Mouse (Mus musculus): ENCODE data around the gene Miga1.

Miga1 gene

DNA sequence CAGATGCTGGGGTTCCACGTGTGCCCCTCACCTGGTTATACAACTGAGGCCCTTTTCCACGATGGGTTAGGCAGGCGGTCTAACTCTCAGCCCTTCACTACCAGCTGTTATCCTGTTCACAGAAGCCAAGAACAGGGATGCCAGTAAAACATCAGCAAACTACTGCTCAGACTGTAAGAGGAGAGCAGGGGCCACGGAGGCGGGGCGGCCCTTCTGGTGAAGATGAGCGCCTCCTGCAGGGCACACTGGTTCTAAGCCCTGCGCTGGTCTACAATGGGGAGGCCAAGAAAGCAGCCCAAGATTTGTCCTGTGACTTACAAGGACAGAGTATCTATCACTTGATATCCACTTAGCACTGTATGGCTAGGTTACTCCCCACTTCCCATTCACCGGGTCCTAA is 52.4 kb downstream of the Miga1 start:
- DNase-seq (ENCODE audit: low spot score): no peak

DNA sequence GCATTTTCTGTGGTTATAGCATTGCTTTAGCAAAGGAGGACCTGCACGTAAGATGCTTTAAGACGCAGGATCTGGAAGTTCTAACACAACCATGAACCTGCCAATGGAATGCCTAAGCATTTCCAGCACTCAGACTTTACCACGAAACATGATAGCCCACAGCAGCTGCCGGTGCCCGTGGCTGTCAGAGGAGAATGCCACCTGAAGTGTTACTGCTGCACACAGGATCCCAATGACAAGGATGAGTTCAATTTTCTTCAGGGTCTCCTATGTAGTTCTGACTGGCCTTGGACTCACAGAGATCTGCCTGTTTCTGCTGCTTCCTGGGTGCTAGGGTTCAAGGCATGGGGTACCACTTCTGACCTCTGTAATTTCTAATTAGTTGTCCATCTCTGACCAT is 55.4 kb downstream of the Miga1 start:
- no peak for DNase-seq (ENCODE audit: low spot score)

DNA sequence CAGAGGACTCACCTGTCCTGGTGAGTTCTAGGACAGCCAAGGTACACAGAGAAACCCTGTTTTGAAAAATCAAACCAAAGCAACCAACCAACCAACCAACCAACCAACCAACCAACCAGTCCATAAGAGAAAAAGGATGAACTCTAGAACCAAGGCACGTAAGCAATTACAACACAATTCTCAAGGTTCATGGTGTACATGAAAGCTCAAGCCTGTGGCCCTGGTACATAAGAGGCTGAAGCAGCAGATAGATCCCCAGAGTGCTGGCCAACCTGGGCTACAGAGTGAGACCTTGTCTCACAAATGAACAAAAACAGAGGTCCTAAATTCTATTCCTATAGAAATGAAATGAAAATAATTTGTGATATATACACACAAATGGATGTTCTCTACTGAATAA is 55.9 kb downstream of the Miga1 start:
- no peak for DNase-seq (ENCODE audit: low spot score)

DNA sequence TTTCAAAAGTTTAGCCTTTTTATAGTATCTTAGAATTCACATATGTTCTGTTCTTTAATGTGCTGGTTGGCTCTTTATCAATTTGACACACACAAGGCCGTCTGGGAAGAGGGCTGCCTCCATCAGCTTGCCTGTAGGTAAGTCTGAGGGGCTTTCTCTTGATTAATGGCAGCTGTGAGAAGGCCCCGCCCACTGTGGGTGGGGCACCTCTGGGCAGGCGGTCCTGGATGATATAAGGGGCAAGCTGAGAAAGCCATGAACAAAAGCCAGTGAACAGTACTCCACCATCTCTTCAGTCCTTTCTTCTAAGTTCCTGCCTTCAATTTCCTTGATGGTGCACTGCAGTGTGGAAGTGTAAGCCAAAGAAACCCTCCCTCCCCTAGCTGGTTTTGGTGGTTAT is 58.1 kb downstream of the Miga1 start:
- DNase-seq (ENCODE audit: low spot score): no peak

DNA sequence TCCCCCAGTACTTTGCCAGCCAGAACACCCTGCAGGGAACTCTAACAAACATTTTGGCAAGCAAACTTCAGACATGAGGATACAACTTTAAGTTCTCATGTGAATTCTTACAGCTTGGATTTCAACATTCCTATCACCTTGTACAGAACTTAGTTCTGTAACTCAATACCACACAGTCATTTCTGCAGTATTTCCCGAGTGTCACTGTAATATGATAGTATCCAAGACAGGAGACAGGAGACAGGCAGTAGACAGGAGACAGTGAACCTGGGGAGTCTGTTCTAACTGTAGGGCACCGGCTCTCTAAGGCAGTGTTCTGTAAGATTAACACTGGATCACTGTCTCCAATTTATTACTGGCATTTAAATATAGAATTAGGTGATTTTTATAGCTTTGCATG is 61.8 kb downstream of the Miga1 start:
- DNase-seq (ENCODE audit: low spot score): no peak

DNA sequence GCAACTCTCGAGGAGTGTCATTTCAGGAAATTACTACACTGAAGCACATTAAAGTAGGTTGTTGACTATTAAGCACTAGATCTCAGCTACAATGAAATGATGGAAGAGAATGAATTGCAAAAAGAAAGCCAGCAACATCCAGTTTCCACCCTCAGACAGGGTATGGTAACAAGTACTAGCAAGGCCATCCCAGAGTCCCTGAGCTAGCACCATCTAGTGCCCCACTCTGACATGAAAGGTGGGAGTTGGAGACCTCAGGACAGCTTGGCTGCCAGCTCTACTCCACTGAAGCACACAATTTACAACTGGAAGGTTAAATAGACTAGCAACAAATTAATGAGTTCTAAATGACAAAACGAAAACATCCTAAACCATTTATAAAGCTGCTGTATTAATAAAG is 62.3 kb downstream of the Miga1 start:
- DNase-seq (ENCODE audit: low spot score): no peak

DNA sequence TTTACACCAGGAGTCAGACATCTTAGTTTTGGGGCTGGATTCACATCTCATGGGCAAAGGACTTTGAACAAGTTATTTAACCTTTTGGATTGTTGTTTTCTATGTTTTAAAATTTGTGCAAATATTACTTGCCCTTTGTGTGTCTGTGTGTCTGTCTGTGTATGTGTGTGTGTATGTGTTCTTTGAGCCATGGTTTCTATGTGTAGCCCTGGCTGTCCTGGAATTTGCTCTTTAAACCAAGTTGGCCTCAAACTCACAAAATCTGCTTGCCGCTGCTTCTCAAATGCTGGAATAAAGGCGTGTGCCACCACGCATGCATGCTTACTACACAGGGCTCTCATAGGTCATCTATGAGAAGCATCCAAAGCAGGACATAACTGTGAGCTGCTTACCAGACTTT is 63.3 kb downstream of the Miga1 start:
- DNase-seq (ENCODE audit: low spot score): no peak

DNA sequence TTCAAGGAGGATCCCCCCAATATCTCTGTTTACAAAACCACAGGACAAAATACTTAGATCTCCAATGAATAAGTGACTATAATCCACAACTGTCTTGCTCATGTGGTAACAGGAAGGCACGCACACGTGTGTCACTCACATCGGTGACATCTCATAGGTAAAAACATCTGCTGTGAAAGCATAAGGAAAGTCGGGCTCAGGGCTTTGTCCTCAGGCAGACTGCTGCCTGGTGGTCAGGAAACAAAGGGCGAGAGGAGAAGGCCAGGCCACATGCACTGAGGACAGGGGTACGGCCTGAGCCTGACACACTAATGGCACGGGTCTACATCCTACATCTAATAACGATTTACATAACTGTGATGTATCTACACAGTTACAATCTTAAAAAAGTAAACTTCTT is 65.2 kb downstream of the Miga1 start:
- DNase-seq (ENCODE audit: low spot score): no peak

DNA sequence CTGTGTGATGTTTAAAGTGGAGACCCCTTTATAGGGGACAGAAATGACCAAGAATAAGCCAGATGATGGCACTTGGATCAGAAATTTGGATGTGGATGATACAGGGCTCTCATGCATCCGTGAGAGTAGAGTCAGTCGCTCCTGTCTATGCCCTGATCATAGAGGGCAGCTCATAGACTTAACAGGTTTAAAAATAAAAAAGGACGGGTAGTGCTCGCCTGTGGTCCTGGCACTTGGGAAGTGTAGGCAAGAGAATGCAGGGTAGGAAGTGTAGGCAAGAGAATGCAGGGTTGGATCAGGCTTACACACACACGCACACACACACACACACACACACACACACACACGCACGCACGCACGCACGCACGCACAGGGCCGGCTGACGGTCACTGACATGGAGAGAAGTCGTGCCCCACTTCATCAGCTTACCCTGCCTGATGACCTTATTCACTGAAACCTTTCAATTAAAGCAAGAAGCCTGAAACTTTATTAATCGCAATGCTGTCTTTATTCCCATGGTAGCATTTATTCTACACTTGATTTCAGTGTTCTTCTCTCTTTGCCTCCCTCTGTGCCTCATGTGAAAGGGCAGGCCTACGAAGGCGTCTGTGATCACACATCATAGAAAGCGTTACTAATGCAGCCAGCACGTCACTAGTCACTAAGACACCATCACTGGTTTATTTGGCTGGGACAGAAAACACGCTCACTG is 67.1 kb downstream of the Miga1 start:
- no peak for DNase-seq (ENCODE audit: low spot score)

GRCm38 (mm10) chr3:152271876-152272275 is 68.3 kb downstream of the Miga1 start:
- DNase-seq (ENCODE audit: low spot score): no peak

DNA sequence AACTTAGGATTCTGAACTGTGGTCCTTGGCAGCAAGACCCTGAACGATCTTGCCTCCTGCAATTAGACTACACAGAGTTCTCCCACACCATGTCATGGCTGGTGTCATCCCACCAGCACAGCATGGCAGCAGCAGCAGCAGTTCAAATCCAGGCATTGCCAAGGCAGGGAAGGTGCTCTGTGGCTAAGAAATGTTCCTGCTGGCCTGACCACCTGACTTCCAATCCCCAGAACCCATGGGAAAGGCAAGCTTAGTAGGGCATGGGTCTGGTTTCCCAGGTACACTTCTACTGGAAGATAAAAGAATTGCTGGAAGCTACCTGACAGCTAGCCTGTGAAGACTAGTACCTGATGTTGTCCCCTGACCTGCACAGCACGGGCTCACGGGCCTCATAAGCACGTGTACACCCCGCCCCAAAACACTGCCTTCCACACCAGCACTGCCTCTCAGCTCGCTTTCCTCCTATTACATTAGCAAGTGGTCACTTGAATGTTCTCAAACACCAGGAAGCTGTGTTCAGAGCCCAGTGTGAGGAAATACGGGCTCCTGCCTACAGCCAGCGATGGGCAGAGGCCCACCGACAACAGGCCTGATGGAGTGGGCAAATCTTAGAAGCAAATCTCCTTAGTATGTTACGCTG is 69.0 kb downstream of the Miga1 start:
- no peak for DNase-seq (ENCODE audit: low spot score)

DNA sequence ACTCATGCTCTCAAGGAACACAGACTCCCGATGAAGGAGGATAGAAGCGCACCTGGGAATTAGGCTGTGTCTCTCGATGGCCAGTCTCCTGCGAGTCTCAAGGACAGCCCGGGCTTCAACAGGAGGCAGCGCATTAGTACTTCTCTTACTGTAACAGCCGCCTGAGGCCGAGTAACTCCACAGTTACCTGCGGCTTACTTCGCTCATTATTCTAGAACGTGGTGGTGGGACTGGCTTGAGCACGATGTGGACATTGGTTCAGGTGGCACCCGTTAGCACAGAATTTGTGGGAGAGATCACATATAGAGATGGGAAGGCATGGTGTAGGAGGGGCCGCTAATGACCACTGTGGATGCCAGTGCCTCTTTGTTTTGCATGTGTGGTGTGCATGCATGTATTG is 72.1 kb downstream of the Miga1 start:
- DNase-seq (ENCODE audit: low spot score): no peak

GRCm38 (mm10) chr3:152266036-152266421 is 74.2 kb downstream of the Miga1 start, which contains the start of gene Nexn:
Gene Nexn (minus strand): TSS chr3:152266350.
- no peak for DNase-seq (ENCODE audit: low spot score)

- peak; percentile 73 for DNase-seq (ENCODE audit: low spot score)
These were observed 74.7 kb downstream of the Miga1 start for GRCm38 (mm10) chr3:152265351-152266035.

DNA sequence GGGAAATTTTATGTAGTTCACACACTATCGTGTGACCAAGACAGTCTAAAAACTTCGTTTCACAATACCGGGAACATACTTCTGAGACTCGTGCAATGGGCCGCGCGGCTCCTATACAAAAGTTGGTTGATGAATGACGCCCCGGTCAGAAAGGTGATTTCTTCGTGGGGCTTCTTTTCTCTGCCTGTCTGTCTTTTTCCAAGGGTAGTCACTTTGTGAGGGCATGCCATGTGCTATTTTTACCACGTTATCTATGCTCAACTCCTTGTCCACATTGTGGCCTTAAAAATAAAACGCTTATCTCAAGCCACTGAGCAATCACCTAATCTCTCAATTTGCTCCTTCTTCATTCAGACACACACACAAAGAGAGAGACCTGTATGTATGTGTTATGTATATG is 75.4 kb downstream of the Miga1 start:
- no peak for DNase-seq (ENCODE audit: low spot score)

DNA sequence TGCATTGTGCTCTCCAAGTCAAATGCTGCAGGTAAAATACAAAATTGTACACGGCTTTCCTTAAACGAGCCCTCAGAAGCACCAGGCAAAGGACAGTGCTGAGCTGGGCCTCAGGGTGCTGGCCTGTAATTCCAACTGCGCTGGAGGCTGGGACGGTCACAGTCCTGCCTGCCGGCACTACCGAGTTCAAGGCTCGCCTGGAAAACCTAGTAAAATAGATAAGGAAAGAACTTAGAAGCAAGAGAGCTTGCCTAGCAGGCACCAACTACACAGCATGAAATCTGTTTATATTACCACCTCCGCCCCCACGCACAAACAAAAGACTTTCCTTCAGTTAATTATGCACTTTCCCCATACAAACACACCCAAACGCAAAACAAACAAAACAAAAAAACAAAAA is 75.8 kb downstream of the Miga1 start:
- no peak for DNase-seq (ENCODE audit: low spot score)

DNA sequence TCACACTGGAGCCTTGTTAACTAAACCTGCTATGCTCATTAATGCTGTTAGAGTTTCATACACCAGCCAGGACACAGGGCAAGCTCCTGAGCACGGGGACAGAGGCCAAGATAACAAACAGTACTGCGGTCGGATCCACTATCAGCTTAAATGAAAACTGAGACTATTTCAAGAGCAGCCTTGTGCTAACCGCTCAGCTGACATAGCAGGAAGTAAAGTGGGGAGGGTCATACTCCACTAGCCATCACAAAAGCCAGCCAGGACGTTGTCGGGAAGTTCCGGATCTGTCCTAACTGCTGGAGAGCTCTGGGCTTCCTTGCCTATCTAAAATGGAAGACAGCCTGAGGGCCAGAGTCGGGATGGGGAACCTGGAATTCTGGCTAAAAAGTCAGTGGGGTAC is 78.3 kb downstream of the Miga1 start:
- no peak for DNase-seq (ENCODE audit: low spot score)

GRCm38 (mm10) chr3:152261436-152261835 is 78.8 kb downstream of the Miga1 start:
- DNase-seq (ENCODE audit: low spot score): no peak

GRCm38 (mm10) chr3:152260362-152260761 is 79.8 kb downstream of the Miga1 start:
- DNase-seq (ENCODE audit: low spot score): no peak

- peak; percentile 88 for DNase-seq (ENCODE audit: low spot score)
These were observed 80.8 kb downstream of the Miga1 start for GRCm38 (mm10) chr3:152259409-152259808.

DNA sequence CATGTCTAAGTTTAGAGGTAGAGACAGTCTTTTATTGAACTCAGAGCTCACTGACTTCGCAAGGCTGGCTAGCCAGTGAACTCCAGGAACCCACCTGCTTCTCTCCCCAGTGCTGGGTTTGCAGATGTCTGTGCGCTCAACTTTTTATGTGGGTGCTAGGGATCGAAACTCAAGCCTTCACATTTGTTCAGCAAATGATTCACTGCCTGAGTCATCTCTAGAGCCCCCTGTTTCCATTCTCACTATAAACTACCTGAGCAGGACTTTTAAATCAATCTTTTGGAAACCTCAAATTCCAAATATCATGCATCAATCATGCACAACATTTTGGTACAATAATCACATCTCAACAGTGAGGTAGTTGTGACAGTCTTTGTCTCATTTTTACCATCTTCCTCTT is 82.7 kb downstream of the Miga1 start:
- DNase-seq (ENCODE audit: low spot score): no peak

GRCm38 (mm10) chr3:152250487-152250886 is 89.7 kb downstream of the Miga1 start:
- no peak for DNase-seq (ENCODE audit: low spot score)

GRCm38 (mm10) chr3:152247708-152248107 is 92.5 kb downstream of the Miga1 start:
- no peak for DNase-seq (ENCODE audit: low spot score)
